Mouse (Mus musculus) lung, postnatal 0 days (tissue): Measurements from ENCODE around the gene Lyst.

Experiments
- CTCF ChIP-seq: IDR thresholded peaks from 2 replicates; pipeline ENCODE4 v1.5.1; 2016; ENCODE audit warnings: antibody characterized with exemption, mild to moderate bottlenecking
- EP300 ChIP-seq: IDR thresholded peaks from 2 replicates; pipeline ENCODE4 v1.6.1; 2016; ENCODE audit warnings: antibody characterized with exemption, mild to moderate bottlenecking, control low read depth

GRCm38 (mm10) chr13:13674669-13675343, 84.6 kb downstream of the Lyst start:
- TF ChIP-seq CTCF: no peak
- TF ChIP-seq EP300: 0 out of 2 replicates have a peak, but pooled peaks have one; percentile 11
